Mouse (Mus musculus): ENCODE measurements around the gene Ugt1a9.

GRCm38 (mm10) chr1:88253540-88253939, 182.9 kb downstream of the Ugt1a9 start:
- TF ChIP-seq EP300 (optimal IDR thresholded peaks at IDR 0.05): no peak
- no peak for TF ChIP-seq CTCF (IDR thresholded peaks at IDR 0.05; ENCODE audit: low read depth)

Data from stomach, postnatal 0 days (tissue).